8 mouse cellular contexts compared by ENCODE assay signal in the genomic region with DNA sequence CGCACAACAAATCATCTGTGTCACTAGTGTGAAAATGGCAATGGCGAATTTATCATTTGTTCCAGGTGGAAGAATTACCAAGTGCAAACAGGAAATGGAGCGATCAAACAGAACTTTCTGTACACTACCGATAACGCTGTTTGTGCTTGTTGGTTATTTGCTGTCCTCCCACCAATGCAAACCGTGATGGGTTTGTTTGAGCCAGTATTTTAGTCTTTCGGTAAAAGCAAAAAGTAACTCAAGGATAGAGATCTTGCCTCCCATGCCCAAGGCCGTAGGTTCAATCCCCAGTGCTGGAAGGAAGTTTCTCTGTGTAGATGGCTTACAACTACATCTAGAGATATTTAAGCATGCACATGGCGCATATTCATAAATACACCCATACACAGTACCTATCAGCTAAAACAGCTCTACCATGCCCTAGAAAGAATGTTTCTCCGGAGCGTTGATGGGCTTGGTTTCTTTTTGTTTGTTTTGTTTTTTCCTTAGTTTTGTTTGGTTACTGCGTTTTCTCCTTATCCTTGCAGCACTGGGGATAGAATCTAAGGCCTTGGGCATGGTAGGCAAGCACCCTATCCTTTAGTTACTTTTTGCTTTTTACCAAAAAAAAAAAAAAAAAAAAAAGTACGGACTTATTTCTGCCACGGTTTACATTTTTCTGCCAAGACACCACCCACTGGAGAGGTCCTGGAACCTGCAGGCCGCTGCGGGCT. TPM values are rescaled to one million over a fixed set of nuclear protein-coding genes. Genes with fewer than 3 reads are reported as not detected.
DNase-seq lines count a peak whose midpoint lies in the region; ATAC-seq and TF ChIP-seq lines count a peak whose summit lies in the region.

No protein-coding gene starts in this region.

- TF ChIP-seq CTCF in G1E (IDR thresholded peaks at IDR 0.05; ENCODE audit: low read depth, low read length), result no peak

- H3K4me1 ChIP-seq in heart, embryonic 13.5 days, result peaks cover 39% of the 10 kb centered on the region
- peaks cover 37% of the 10 kb centered on the region for H3K4me1 ChIP-seq in G1E (ENCODE audit: insufficient read depth, low read depth, low read length)
- H3K4me1 ChIP-seq in forebrain, embryonic 16.5 days (replicated peaks; ENCODE audit: control insufficient read depth, insufficient read depth, low read length), result peaks cover 18% of the 10 kb centered on the region

- peaks cover 35% of the 10 kb centered on the region for H3K79me2 ChIP-seq in macrophage (ENCODE audit: inconsistent target)

- H3K4me3 ChIP-seq in heart, embryonic 13.5 days, result peak overlapping the region; percentile 95
- peak overlapping the region; percentile 97 for H3K4me3 ChIP-seq in G1E (ENCODE audit: low read depth, low read length)
- peak overlapping the region; percentile 87 for H3K4me3 ChIP-seq in forebrain, embryonic 16.5 days (replicated peaks; ENCODE audit: low read length)
- H3K4me3 ChIP-seq in macrophage (ENCODE audit: inconsistent target), result peak overlapping the region; percentile 48

- no peak for ATAC-seq in heart, embryonic 13.5 days (ENCODE audit: extremely low read depth, insufficient number of reproducible peaks, low FRiP score, low TSS enrichment)
- ATAC-seq in G1E (ENCODE audit: extremely low read depth, insufficient number of reproducible peaks, low FRiP score, poor library complexity, severe bottlenecking), result no peak
- ATAC-seq in forebrain, embryonic 16.5 days, result no peak
- ATAC-seq in cerebellum, adult (ENCODE audit: insufficient number of reproducible peaks, low FRiP score, low TSS enrichment), result no peak

- no peaks in the 10 kb centered on the region for H3K27me3 ChIP-seq in heart, embryonic 13.5 days (replicated peaks)
- no peaks in the 10 kb centered on the region for H3K27me3 ChIP-seq in G1E (ENCODE audit: insufficient read depth, low read length)
- H3K27me3 ChIP-seq in forebrain, embryonic 16.5 days (replicated peaks; ENCODE audit: control insufficient read depth, insufficient read depth, low read length), result no peaks in the 10 kb centered on the region

- H3K27ac ChIP-seq in heart, embryonic 13.5 days (replicated peaks), result peak overlapping the region; percentile 97
- H3K27ac ChIP-seq in forebrain, embryonic 16.5 days (ENCODE audit: low read length), result peak overlapping the region; percentile 95
- peak overlapping the region; percentile 54 for H3K27ac ChIP-seq in macrophage

- 49% methylated on average over 16 of the region's 16 CpGs for WGBS in heart, embryonic 13.5 days
- 58% methylated on average over 16 of the region's 16 CpGs for WGBS in forebrain, embryonic 16.5 days
- 57% methylated on average over 16 of the region's 16 CpGs for WGBS in macrophage (ENCODE audit: missing documents)

- peaks cover 7% of the 10 kb centered on the region; the same call in 1 of the 2 replicates for H3K36me3 ChIP-seq in heart, embryonic 13.5 days
- H3K36me3 ChIP-seq in G1E (replicated peaks) (peaks cover 33% of the 10 kb centered on the region), macrophage (ENCODE audit: inconsistent target) (no peaks in the 10 kb centered on the region)
- no peaks in the 10 kb centered on the region for H3K36me3 ChIP-seq in forebrain, embryonic 16.5 days (ENCODE audit: control insufficient read depth, insufficient read depth)

- no peak for DNase-seq in heart, adult 9 months (ENCODE audit: low spot score in 2 of 2)
- no peak for DNase-seq in G1E (ENCODE audit: low spot score)
- no peak for DNase-seq in layer of hippocampus, adult 11-12 months (ENCODE audit: low spot score)
- DNase-seq in adrenal gland, adult 18-20 months (ENCODE audit: low spot score in 2 of 2), result no peak

- peak overlapping the region; percentile 91 for H3K4me2 ChIP-seq in heart, embryonic 13.5 days
- peak overlapping the region; percentile 51 for H3K4me2 ChIP-seq in forebrain, embryonic 16.5 days (ENCODE audit: low read length)

- H3K9me3 ChIP-seq in heart, embryonic 13.5 days, result no peaks in the 10 kb centered on the region
- no peaks in the 10 kb centered on the region for H3K9me3 ChIP-seq in G1E (replicated peaks)
- no peaks in the 10 kb centered on the region for H3K9me3 ChIP-seq in forebrain, embryonic 16.5 days (ENCODE audit: control insufficient read depth, low read length)

- H3K9ac ChIP-seq in heart, embryonic 13.5 days, result peak overlapping the region; percentile 95
- H3K9ac ChIP-seq in forebrain, embryonic 16.5 days (replicated peaks; ENCODE audit: low read depth, low read length), result peak overlapping the region; percentile 88

RNA-seq across cellular contexts. Expression of a gene that starts 0.7 kb away (rescaled TPM):
- 21.9 and 26.0 TPM in 2 replicates for polyA plus RNA-seq in heart, embryonic 13.5 days (2015; fragmentation: Nextera tagmentation; extraction: Ambion mirVana)
- total RNA-seq in G1E (2014; fragmentation: Nextera tagmentation) (24.3 and 25.2 TPM in 2 replicates), G1E (2017) (36.5 and 41.2 TPM in 2 replicates)
- polyA plus RNA-seq in G1E (2012) (19.5 and 27.4 TPM in 2 replicates), macrophage (2018) (4.2 to 11.3 TPM (median 7.3 TPM) in 3 replicates)
- polyA plus RNA-seq in forebrain, embryonic 16.5 days (2015; fragmentation: Nextera tagmentation; extraction: Ambion mirVana), result 58.8 and 71.4 TPM in 2 replicates
- total RNA-seq in macrophage (2018; cell fraction: chromatin; rRNA removed), result 1 to 10 TPM in 19 of 26 experiments, under 1 TPM in 5, not detected in 2; 0.51 to 7.8 (median 2.8) TPM
- total RNA-seq in macrophage (2018; cell fraction: cytosol; rRNA removed), result 10 to 100 TPM in 2 of 26 experiments, 1 to 10 TPM in 24; 3.6 to 10.2 (median 7.7) TPM
- 10 to 100 TPM in 1 of 26 experiments, 1 to 10 TPM in 25; 1.2 to 11.2 (median 4.1) TPM for total RNA-seq in macrophage (2018; cell fraction: nucleus; rRNA removed)
- 10 to 100 TPM; 12.8 to 13.4 TPM for total RNA-seq in adrenal gland, adult 18-20 months (2021)

RNA-seq across cellular contexts. Expression of a gene that starts 37.5 kb away (rescaled TPM):
- 0.06 and 0.16 TPM in 2 replicates for polyA plus RNA-seq in heart, embryonic 13.5 days (2015; fragmentation: Nextera tagmentation; extraction: Ambion mirVana)
- not detected in 2 replicates for total RNA-seq in G1E (2014; fragmentation: Nextera tagmentation)
- total RNA-seq in G1E (2017), result 0.05 and 0.23 TPM in 2 replicates
- not detected in 2 replicates for polyA plus RNA-seq in G1E (2012)
- 0.31 and 0.33 TPM in 2 replicates for polyA plus RNA-seq in forebrain, embryonic 16.5 days (2015; fragmentation: Nextera tagmentation; extraction: Ambion mirVana)
- under 1 TPM in 2 of 26 experiments, not detected in 24; 0.15 to 0.21 TPM for total RNA-seq in macrophage (2018; cell fraction: chromatin; rRNA removed)
- under 1 TPM in 1 of 26 experiments, not detected in 25; 0.03 TPM for total RNA-seq in macrophage (2018; cell fraction: cytosol; rRNA removed)
- total RNA-seq in macrophage (2018; cell fraction: nucleus; rRNA removed), result not detected
- polyA plus RNA-seq in macrophage (2018), result not detected in 3 replicates
- total RNA-seq in adrenal gland, adult 18-20 months (2021), result not detected

RNA-seq across cellular contexts. Expression of a gene that starts 41.7 kb away (rescaled TPM):
- polyA plus RNA-seq in heart, embryonic 13.5 days (2015; fragmentation: Nextera tagmentation; extraction: Ambion mirVana), result 21.0 and 22.2 TPM in 2 replicates
- total RNA-seq in G1E (2014; fragmentation: Nextera tagmentation), result 51.8 and 61.0 TPM in 2 replicates
- total RNA-seq in G1E (2017), result 90.5 and 94.5 TPM in 2 replicates
- polyA plus RNA-seq in G1E (2012), result 18.2 and 23.2 TPM in 2 replicates
- 11.1 and 14.4 TPM in 2 replicates for polyA plus RNA-seq in forebrain, embryonic 16.5 days (2015; fragmentation: Nextera tagmentation; extraction: Ambion mirVana)
- total RNA-seq in macrophage (2018; cell fraction: chromatin; rRNA removed), result 10 to 100 TPM in 11 of 26 experiments, 1 to 10 TPM in 15; 1.2 to 24.0 (median 7.4) TPM
- 10 to 100 TPM; 10.2 to 24.7 (median 14.6) TPM for total RNA-seq in macrophage (2018; cell fraction: cytosol; rRNA removed)
- 10 to 100 TPM in 12 of 26 experiments, 1 to 10 TPM in 14; 5.0 to 28.0 (median 9.5) TPM for total RNA-seq in macrophage (2018; cell fraction: nucleus; rRNA removed)
- 11.1 to 21.8 TPM (median 21.2 TPM) in 3 replicates for polyA plus RNA-seq in macrophage (2018)
- 10 to 100 TPM; 22.8 to 25.0 TPM for total RNA-seq in adrenal gland, adult 18-20 months (2021)
